Mouse (Mus musculus) ES-E14 (cell line): Measurements from ENCODE around the gene Ppt2.

Experiments used
- HCFC1 ChIP-seq: IDR thresholded peaks from 2 replicates; pipeline ENCODE4 v1.6.1; 2012; ENCODE audit warnings: low read length, inconsistent platforms, borderline replicate concordance; ENCODE audit not compliant: insufficient read depth
- MAFK ChIP-seq: IDR thresholded peaks from 2 replicates; pipeline ENCODE4 v1.6.1; 2014; ENCODE audit warnings: mild to moderate bottlenecking, low read depth, low read length, inconsistent platforms; ENCODE audit not compliant: insufficient read depth

GRCm38 (mm10) chr17:34621006-34621405 is 7.3 kb downstream of the Ppt2 start:
- TF ChIP-seq MAFK (no peak), HCFC1 (no peak)
